Mouse (Mus musculus): ENCODE results near the gene Fam114a1. TPM values are rescaled to one million over a fixed set of nuclear protein-coding genes. Genes with fewer than 3 reads are reported as not detected.

Fam114a1 gene
- polyA plus RNA-seq, 2 experiments = 7.1 to 8.5 TPM

DNA sequence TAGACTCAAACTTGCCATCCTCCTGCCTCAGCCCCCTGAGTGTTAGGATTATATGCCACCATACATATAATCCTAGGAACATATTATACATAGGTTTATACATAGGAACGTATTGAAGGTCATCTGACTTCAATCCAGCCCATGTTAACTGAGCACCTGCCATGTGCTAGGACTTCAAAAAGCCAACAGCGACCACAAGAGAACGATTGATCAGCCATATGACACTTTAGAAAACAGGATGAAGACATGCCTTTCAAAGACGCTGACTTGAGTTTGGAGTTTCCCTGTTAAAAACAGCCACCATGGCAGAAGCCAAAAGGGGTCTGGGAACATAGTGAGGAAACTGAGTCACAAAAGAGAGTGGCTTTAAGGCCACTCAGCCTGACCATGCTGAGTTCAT lies 35.4 kb downstream of the Fam114a1 start:
- Histone ChIP-seq H3K9me3 (ENCODE audit: control insufficient read depth, low read length) (no peaks in the 10 kb centered on the region), H3K27ac (no peak overlapping the region), H3K4me3 (ENCODE audit: insufficient read depth in 1 of 2, low read depth in 2 of 2, low read length in 2 of 2) (no peak overlapping the region), H3K4me1 (replicated peaks; ENCODE audit: control insufficient read depth in 2 of 2, insufficient read depth in 2 of 2, low read length in 1 of 2) (no peaks in the 10 kb centered on the region), H3K27me3 (ENCODE audit: control insufficient read depth, insufficient read depth, low read length) (no peaks in the 10 kb centered on the region), H3K36me3 (replicated peaks; ENCODE audit: control insufficient read depth, insufficient read depth, low read depth) (no peaks in the 10 kb centered on the region), H3K4me2 (ENCODE audit: low read depth) (no peak overlapping the region), H3K9ac (replicated peaks) (no peak overlapping the region)
- 63% methylated on average over 4 of the region's 4 CpGs for WGBS (ENCODE audit: insufficient replicate concordance)
- no peak for DNase-seq (ENCODE audit: low read depth in 3 of 3, low spot score in 3 of 3)
- TF ChIP-seq EP300 (IDR thresholded peaks at IDR 0.05; ENCODE audit: low read depth) = no peak
- no peak for TF ChIP-seq CTCF (IDR thresholded peaks at IDR 0.05; ENCODE audit: low read depth)
- no peak for ATAC-seq (ENCODE audit: insufficient read depth)

DNA sequence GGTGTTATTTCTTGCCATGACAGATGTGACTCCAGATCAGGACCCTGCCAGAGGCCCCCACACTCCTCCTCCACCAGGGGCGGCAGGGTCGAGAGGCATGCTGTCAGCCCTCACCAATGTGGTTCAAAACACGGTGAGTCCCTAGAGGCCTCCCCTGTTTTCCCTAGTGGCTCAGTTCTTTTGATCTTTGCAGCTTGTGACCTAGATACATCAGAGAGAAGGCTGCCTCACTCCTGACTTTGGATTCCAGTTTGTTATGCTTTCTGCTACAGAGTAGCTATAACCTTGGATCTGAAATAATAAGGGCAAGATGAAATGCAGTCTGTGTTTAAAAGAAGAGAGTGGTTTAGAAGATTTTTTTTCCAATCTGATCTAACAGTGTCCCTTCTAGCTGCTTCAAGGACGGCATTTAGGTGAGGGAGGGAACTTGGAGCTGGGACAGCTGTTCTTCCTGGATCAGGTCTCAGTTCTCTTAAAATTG lies 36.2 kb downstream of the Fam114a1 start:
- H3K27ac ChIP-seq = no peak overlapping the region
- no peaks in the 10 kb centered on the region for H3K36me3 ChIP-seq (replicated peaks; ENCODE audit: control insufficient read depth, insufficient read depth, low read depth)
- H3K9me3 ChIP-seq (ENCODE audit: control insufficient read depth, low read length) = no peaks in the 10 kb centered on the region
- ATAC-seq (ENCODE audit: insufficient read depth) = no peak
- H3K4me3 ChIP-seq (ENCODE audit: insufficient read depth in 1 of 2, low read depth in 2 of 2, low read length in 2 of 2) = no peak overlapping the region
- no peaks in the 10 kb centered on the region for H3K27me3 ChIP-seq (ENCODE audit: control insufficient read depth, insufficient read depth, low read length)
- H3K9ac ChIP-seq (replicated peaks) = no peak overlapping the region
- no peaks in the 10 kb centered on the region for H3K4me1 ChIP-seq (replicated peaks; ENCODE audit: control insufficient read depth in 2 of 2, insufficient read depth in 2 of 2, low read length in 1 of 2)
- 39% methylated on average over 4 of the region's 4 CpGs for WGBS (ENCODE audit: insufficient replicate concordance)
- DNase-seq (ENCODE audit: low read depth in 3 of 3, low spot score in 3 of 3) = no peak
- no peak overlapping the region for H3K4me2 ChIP-seq (ENCODE audit: low read depth)
- TF ChIP-seq CTCF (IDR thresholded peaks at IDR 0.05; ENCODE audit: low read depth) = no peak
- no peak for TF ChIP-seq EP300 (IDR thresholded peaks at IDR 0.05; ENCODE audit: low read depth)

DNA sequence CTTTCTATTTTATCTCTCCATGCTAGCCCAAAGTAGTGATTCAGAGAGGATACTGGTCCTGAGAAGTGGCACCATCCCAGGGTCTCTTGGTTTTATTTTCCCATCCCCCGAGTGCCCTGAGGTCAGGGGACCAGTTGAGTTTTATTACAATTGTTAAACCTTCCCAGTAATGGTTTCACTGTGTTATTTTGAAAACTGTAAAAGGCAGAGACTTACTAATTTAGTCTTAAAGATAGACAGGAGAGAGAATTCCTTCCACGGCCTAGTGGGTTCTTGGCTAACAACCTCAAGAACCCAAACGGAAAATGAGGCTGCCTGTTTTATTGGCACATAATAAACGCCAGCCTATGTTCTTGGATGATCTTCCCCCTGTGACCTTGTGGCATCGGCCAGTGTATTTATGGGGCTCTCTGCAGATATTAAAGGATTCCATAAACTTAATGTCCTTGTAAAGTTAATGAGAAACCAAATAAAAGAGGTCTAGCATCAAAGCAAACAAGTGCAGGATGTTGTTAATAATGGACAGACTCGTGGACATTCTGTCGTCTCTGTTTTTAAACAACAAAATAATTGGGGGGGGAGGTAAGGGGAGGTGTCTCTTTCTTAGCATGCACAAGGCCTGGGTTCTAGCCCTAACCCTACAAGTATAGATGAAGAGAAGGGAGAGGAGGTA lies 42.2 kb downstream of the Fam114a1 start:
- H3K27me3 ChIP-seq (ENCODE audit: control insufficient read depth, insufficient read depth, low read length) = no peaks in the 10 kb centered on the region

DNA sequence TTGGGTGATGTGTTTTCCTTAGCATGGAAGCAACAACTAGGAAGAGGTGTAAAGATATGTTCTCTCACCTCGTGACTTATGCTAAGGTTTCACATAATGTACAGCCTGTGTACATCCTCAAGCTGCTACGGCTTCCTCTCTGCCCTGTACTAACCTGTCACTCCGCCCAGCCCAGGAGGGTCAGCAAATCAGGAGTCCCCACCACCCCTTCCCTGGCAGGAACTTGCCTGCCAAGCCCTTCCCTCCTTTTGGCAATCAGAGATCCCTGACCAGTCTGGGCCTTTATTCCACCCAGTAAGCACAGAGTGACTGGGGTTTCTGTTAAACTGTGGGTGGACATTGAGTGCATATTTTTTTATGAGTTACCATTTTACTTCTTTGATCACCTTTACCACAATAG lies 45.6 kb downstream of the Fam114a1 start:
- Histone ChIP-seq H3K4me3 (ENCODE audit: insufficient read depth in 1 of 2, low read depth in 2 of 2, low read length in 2 of 2) (no peak overlapping the region), H3K9me3 (ENCODE audit: control insufficient read depth, low read length) (no peaks in the 10 kb centered on the region), H3K4me1 (replicated peaks; ENCODE audit: control insufficient read depth in 2 of 2, insufficient read depth in 2 of 2, low read length in 1 of 2) (no peaks in the 10 kb centered on the region), H3K9ac (replicated peaks) (no peak overlapping the region), H3K27ac (no peak overlapping the region), H3K27me3 (ENCODE audit: control insufficient read depth, insufficient read depth, low read length) (no peaks in the 10 kb centered on the region), H3K36me3 (replicated peaks; ENCODE audit: control insufficient read depth, insufficient read depth, low read depth) (no peaks in the 10 kb centered on the region), H3K4me2 (ENCODE audit: low read depth) (no peak overlapping the region)
- ATAC-seq (ENCODE audit: insufficient read depth) = no peak
- 59% methylated on average over 3 of the region's 3 CpGs for WGBS (ENCODE audit: insufficient replicate concordance)
- DNase-seq (ENCODE audit: low read depth in 3 of 3, low spot score in 3 of 3) = no peak
- TF ChIP-seq EP300 (IDR thresholded peaks at IDR 0.05; ENCODE audit: low read depth) (no peak), CTCF (IDR thresholded peaks at IDR 0.05; ENCODE audit: low read depth) (no peak)

More for the DNA sequence above, 42.2 kb downstream of the Fam114a1 start:
- Histone ChIP-seq H3K27ac (no peak overlapping the region), H3K4me1 (replicated peaks; ENCODE audit: control insufficient read depth in 2 of 2, insufficient read depth in 2 of 2, low read length in 1 of 2) (no peaks in the 10 kb centered on the region), H3K4me3 (ENCODE audit: insufficient read depth in 1 of 2, low read depth in 2 of 2, low read length in 2 of 2) (no peak overlapping the region), H3K4me2 (ENCODE audit: low read depth) (no peak overlapping the region), H3K36me3 (replicated peaks; ENCODE audit: control insufficient read depth, insufficient read depth, low read depth) (no peaks in the 10 kb centered on the region), H3K9me3 (ENCODE audit: control insufficient read depth, low read length) (no peaks in the 10 kb centered on the region), H3K9ac (replicated peaks) (no peak overlapping the region)
- no peak for TF ChIP-seq CTCF (IDR thresholded peaks at IDR 0.05; ENCODE audit: low read depth)
- TF ChIP-seq EP300 (IDR thresholded peaks at IDR 0.05; ENCODE audit: low read depth) = no peak
- WGBS (ENCODE audit: insufficient replicate concordance) = 61% methylated on average over 7 of the region's 7 CpGs
- ATAC-seq (ENCODE audit: insufficient read depth) (no peak), DNase-seq (ENCODE audit: low read depth in 3 of 3, low spot score in 3 of 3) (no peak)

DNA sequence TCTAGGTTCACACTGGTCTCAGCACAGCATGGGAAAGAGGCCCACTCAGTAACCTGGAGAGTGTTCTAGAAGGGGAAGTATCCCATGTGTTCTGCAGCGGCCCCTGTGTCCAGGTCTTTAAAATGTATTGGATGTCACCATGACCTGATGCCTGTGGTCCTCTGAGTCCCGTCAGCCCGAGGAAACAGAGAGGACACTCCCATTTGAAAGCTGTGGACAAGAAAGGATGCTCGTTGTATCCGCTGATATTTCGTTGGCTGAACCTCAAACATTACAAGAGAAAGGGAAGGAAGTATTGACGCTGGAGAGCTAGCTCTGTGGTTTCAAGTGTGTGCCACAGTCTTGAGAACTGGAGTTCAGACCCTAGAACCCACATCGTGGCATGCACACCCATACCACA lies 49.2 kb downstream of the Fam114a1 start:
- Histone ChIP-seq H3K27me3 (ENCODE audit: control insufficient read depth, insufficient read depth, low read length) (no peaks in the 10 kb centered on the region), H3K4me1 (replicated peaks; ENCODE audit: control insufficient read depth in 2 of 2, insufficient read depth in 2 of 2, low read length in 1 of 2) (no peaks in the 10 kb centered on the region), H3K36me3 (replicated peaks; ENCODE audit: control insufficient read depth, insufficient read depth, low read depth) (no peaks in the 10 kb centered on the region; the same call in 1 of the 2 replicates), H3K9ac (replicated peaks) (no peak overlapping the region), H3K9me3 (ENCODE audit: control insufficient read depth, low read length) (no peaks in the 10 kb centered on the region), H3K4me3 (ENCODE audit: insufficient read depth in 1 of 2, low read depth in 2 of 2, low read length in 2 of 2) (no peak overlapping the region), H3K27ac (no peak overlapping the region), H3K4me2 (ENCODE audit: low read depth) (no peak overlapping the region)
- TF ChIP-seq CTCF (IDR thresholded peaks at IDR 0.05; ENCODE audit: low read depth) (no peak), EP300 (IDR thresholded peaks at IDR 0.05; ENCODE audit: low read depth) (no peak)
- ATAC-seq (ENCODE audit: insufficient read depth) = no peak
- no peak for DNase-seq (ENCODE audit: low read depth in 3 of 3, low spot score in 3 of 3)
- 15% methylated on average over 8 of the region's 8 CpGs for WGBS (ENCODE audit: insufficient replicate concordance)

All from liver, embryonic 14.5 days (tissue).